Mouse (Mus musculus) right cerebral cortex, postnatal 25 days (tissue): ENCODE measurements around the gene Gpr165.
A peak's percentile ranks its signal among the peaks of the same experiment; 100 is the strongest.

Experiments
- DNase-seq: peaks from one replicate; pipeline ENCODE4 v3.0.0; 2022

The Gpr165 gene

GRCm38 (mm10) chrX:96712907-96713774, at the start of gene Gpr165:
TSS of gene Gpr165 (plus strand) at chrX:96713441.
- peak; percentile 72 for DNase-seq

- DNase-seq = no peak
Observed at GRCm38 (mm10) chrX:96674871-96675270, 38.4 kb upstream of the Gpr165 start.
